Mouse (Mus musculus): ENCODE results near the gene Vmn1r79. TPM values are rescaled to one million over a fixed set of nuclear protein-coding genes. Genes with fewer than 3 reads are reported as not detected.
"Not testable (repeated sequence)": the region's sequence is repeated elsewhere in the genome, so short reads cannot be mapped to it uniquely, and the experiment has no call there.

The Vmn1r79 gene
- total RNA-seq (2018; cell fraction: chromatin; rRNA removed) = not detected
- not detected for total RNA-seq (2018; cell fraction: cytosol; rRNA removed)
- total RNA-seq (2018; cell fraction: nucleus; rRNA removed) = not detected
- not detected in 3 replicates for polyA plus RNA-seq (2018)

DNA sequence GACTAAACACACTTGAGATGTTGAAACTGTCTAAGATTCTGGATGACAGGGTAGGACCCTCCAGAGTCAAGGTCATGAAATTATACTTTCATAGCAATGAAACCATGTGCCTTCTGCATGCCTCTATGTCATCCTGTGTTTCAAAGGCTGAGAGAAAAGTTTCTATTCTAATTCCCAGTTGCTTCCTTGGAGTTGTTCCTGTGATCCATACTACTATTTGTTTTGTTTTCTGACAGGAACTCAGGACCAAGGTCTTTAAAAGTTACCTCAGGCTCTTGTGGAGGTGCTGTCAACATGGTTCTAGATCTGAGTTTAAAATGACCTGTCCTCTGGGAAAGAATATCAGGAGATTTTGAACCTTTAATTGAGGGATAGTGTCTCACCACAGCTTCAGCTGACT lies at the start of gene Vmn1r79:
Vmn1r79 (plus strand) TSS at position 301 of the 400 bp plus-strand sequence.
- not testable (repeated sequence) for H3K36me3 ChIP-seq (ENCODE audit: inconsistent target); H3K4me3 ChIP-seq (ENCODE audit: inconsistent target); H3K27ac ChIP-seq; H3K79me2 ChIP-seq (ENCODE audit: inconsistent target)

DNA sequence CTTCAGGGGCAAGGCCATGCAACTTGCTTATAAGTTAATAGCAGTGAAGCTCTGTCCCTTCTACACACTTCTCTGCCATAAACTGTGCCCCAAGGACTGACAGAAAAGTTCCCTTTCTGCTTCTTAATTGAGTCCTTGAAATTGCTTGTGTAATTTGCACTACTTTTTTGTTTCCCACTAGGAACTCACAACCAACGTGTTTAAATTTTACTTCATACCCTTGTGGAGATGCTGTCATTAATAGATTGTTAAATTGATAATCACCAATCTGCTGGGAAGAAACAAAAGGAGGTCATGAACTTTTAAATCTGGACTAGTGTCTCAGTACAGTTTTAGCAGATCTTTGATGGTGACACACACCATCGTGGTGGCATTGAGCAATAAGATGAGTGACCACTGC lies 21.1 kb upstream of the Vmn1r79 start, which contains the start of gene Vmn1r78:
Vmn1r78 (plus strand) TSS at position 301 of the 400 bp plus-strand sequence.
- H3K79me2 ChIP-seq (ENCODE audit: inconsistent target) = no peaks in the 10 kb centered on the region
- H3K4me3 ChIP-seq (ENCODE audit: inconsistent target) = no peak within 1 kb of the TSS
- WGBS (ENCODE audit: missing documents) = 64% methylated on average over 2 of the region's 2 CpGs
- H3K27ac ChIP-seq = no peak within 1 kb of the TSS
- no peaks in the 10 kb centered on the region for H3K36me3 ChIP-seq (ENCODE audit: inconsistent target)

DNA sequence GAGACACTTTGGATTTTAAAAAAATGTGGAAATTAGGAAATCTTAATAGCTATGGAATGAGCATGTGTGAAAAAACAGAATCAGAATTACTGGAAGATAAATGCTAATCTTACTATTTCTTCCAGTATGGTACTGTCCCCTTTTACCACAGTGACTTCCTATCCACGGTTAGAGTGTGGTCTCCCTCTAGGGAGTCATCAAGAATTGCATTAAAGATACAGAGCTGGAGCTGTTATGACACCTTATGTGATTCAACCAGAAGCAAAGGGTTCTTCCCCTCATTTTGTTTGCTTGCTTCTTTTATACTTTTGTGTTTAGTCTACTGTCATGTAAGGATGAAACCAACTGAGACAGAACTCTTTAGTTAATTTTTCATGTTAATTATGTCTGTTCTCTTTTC lies 14.6 kb upstream of the Vmn1r79 start:
- not testable (repeated sequence) for H3K4me3 ChIP-seq (ENCODE audit: inconsistent target); H3K36me3 ChIP-seq (ENCODE audit: inconsistent target); H3K27ac ChIP-seq; H3K79me2 ChIP-seq (ENCODE audit: inconsistent target)
- no CpG with 5 or more reads among the region's 1 CpGs for WGBS (ENCODE audit: missing documents)

DNA sequence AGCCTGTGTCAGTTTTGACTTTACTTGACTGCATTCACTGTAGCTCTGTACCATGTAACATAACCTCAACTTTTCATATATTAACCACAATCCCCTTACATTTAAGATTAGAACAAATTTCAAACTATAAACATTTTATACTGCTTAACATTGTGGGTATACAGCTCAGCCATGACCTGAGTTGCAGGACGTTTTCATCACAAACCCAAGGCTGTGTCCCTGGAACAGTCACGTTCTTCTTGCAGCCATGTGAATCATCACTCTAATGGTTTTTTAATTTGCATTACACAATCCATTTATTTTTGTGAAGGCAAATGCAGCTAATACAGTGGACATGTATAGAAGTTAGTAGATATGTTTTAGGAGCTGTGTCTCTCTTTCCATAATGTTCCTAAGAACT lies 1.8 kb downstream of the Vmn1r79 start:
- 62% methylated on average over 2 of the region's 2 CpGs for WGBS (ENCODE audit: missing documents)

DNA sequence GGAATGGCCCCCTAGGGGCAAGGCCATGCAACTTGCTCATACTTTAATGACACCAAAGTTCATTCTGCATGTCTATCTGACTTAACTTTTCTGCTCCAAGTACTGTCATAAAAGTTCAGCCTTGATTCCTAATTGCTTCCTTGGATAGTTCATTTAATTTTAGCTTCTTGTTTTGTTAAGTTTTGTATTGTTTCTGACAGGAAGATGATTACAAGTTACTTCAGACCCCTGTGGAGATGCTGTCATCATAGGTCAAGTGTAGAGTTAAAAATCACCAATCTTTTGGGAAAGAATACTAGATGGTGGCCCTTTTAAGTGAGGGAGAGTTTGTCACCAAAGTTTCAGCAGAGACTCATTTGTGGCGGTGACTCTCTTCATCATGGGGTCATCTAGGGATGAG lies 17.9 kb downstream of the Vmn1r79 start, which contains the start of gene Vmn1r80:
Vmn1r80 (plus strand) TSS at position 301 of the 400 bp plus-strand sequence.
- Histone ChIP-seq H3K36me3 (ENCODE audit: inconsistent target) (no peaks in the 10 kb centered on the region), H3K4me3 (ENCODE audit: inconsistent target) (no peak within 1 kb of the TSS), H3K79me2 (ENCODE audit: inconsistent target) (no peaks in the 10 kb centered on the region), H3K27ac (no peak within 1 kb of the TSS)
- WGBS (ENCODE audit: missing documents) = 73% methylated on average over 1 of the region's 1 CpGs

More for the DNA sequence above, 1.8 kb downstream of the Vmn1r79 start:
- H3K79me2 ChIP-seq (ENCODE audit: inconsistent target); H3K27ac ChIP-seq; H3K4me3 ChIP-seq (ENCODE audit: inconsistent target); H3K36me3 ChIP-seq (ENCODE audit: inconsistent target): not testable (repeated sequence)

DNA sequence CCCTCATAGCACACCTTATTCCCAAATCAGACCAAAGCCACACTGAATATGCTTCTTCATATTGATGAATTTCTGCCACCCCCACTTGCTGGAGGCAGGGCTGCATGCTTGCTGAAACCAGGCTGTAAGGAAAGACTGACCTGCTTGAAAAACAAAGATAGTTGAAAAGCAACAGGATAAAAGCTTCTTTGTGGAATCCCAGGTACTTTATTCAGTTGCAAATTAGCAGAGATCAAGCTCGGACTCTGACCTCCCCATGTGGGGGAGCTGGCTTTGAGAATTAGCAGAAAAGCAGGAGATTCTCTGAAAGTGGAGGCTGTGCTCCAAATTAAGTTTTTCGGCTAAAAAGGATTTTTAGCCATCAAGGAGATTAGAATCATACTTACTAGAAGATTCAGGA lies 33.1 kb downstream of the Vmn1r79 start:
- no peak overlapping the region for H3K4me3 ChIP-seq (ENCODE audit: inconsistent target)
- H3K27ac ChIP-seq = no peak overlapping the region
- WGBS (ENCODE audit: missing documents) = 73% methylated on average over 2 of the region's 2 CpGs
- no peaks in the 10 kb centered on the region for H3K79me2 ChIP-seq (ENCODE audit: inconsistent target)
- no peaks in the 10 kb centered on the region for H3K36me3 ChIP-seq (ENCODE audit: inconsistent target)

Other genes starting within 250 kb of the Vmn1r79 start
- gene Vmn1r76, start 233.1 kb upstream of the Vmn1r79 start, polyA plus RNA-seq (2018) = not detected in 3 replicates
- not detected in 3 replicates for gene Vmn1r77, start 134.5 kb upstream of the Vmn1r79 start, polyA plus RNA-seq (2018)
- gene Vmn1r78, start 21.0 kb upstream of the Vmn1r79 start, polyA plus RNA-seq (2018) = not detected in 3 replicates
- not detected in 3 replicates for gene Vmn1r80, start 18.0 kb downstream of the Vmn1r79 start, polyA plus RNA-seq (2018)
- gene Vmn1r81, start 97.0 kb downstream of the Vmn1r79 start, polyA plus RNA-seq (2018) = not detected in 3 replicates
- not detected in 3 replicates for gene Vmn1r82, start 129.2 kb downstream of the Vmn1r79 start, polyA plus RNA-seq (2018)
- gene Vmn1r83, start 158.2 kb downstream of the Vmn1r79 start, polyA plus RNA-seq (2018) = not detected in 3 replicates
- not detected in 3 replicates for gene Vmn1r84, start 198.0 kb downstream of the Vmn1r79 start, polyA plus RNA-seq (2018)

Measured in macrophage (primary cell).